Mouse (Mus musculus): ENCODE results near the gene C77080. TPM values are rescaled to one million over a fixed set of nuclear protein-coding genes. Genes with fewer than 3 reads are reported as not detected.

C77080 gene
- 15.6 and 18.5 TPM in 2 replicates for polyA plus RNA-seq (2012; rRNA removed)

GRCm38 (mm10) chr4:129261196-129261595 lies at the start of gene C77080:
TSS of gene C77080 (minus strand) at chr4:129261404.
- DNase-seq, result no peak
- TF ChIP-seq POLR2A (IDR thresholded peaks at IDR 0.05; ENCODE audit: borderline replicate concordance, insufficient read depth, low read length), result no peak
- no peak for TF ChIP-seq CTCF (IDR thresholded peaks at IDR 0.05; ENCODE audit: borderline replicate concordance, insufficient read depth, low read depth, low read length)
- 33% methylated on average over 3 of the region's 4 CpGs for WGBS
- peaks cover 23% of the 10 kb centered on the region for H3K4me1 ChIP-seq (ENCODE audit: control insufficient read depth, insufficient read depth, low read length)
- no peak within 1 kb of the TSS for H3K4me3 ChIP-seq (replicated peaks; ENCODE audit: insufficient read depth, low read depth, low read length)
- no peak within 1 kb of the TSS for H3K27ac ChIP-seq (ENCODE audit: insufficient read depth, low read length)
- H3K27me3 ChIP-seq (ENCODE audit: control insufficient read depth, insufficient read depth, low read length), result no peaks in the 10 kb centered on the region

DNA sequence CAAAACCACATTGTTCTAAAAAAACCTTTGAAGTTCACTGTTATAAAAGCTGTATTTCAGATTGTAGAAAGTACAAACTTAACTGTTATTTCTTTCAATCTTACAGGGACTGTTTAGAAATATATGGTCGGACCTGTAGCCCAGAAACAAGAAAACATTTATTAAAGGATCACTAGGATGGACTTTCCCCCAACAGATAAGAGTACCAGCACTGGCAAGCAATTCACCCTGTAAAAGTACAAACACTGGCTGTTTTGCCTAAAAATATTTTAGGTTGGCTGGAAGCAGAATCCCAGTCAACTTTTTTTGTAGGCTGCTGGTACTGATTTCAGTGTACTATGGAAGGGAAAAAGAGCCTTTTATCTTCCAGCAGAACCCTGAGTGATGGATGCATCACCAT lies 46.7 kb upstream of the C77080 start:
- DNase-seq, result no peak
- no peak overlapping the region for H3K4me3 ChIP-seq (replicated peaks; ENCODE audit: insufficient read depth, low read depth, low read length)
- WGBS, result 94% methylated on average over 1 of the region's 1 CpGs
- no peak for TF ChIP-seq CTCF (IDR thresholded peaks at IDR 0.05; ENCODE audit: borderline replicate concordance, insufficient read depth, low read depth, low read length)
- TF ChIP-seq POLR2A (IDR thresholded peaks at IDR 0.05; ENCODE audit: borderline replicate concordance, insufficient read depth, low read length), result no peak
- H3K4me1 ChIP-seq (ENCODE audit: control insufficient read depth, insufficient read depth, low read length), result peaks cover 5% of the 10 kb centered on the region; the same call in 1 of the 2 replicates
- no peak overlapping the region for H3K27ac ChIP-seq (ENCODE audit: insufficient read depth, low read length)
- H3K27me3 ChIP-seq (ENCODE audit: control insufficient read depth, insufficient read depth, low read length), result no peaks in the 10 kb centered on the region

GRCm38 (mm10) chr4:129304306-129304705 lies 43.1 kb upstream of the C77080 start:
- Histone ChIP-seq H3K4me1 (ENCODE audit: control insufficient read depth, insufficient read depth, low read length) (peaks cover 5% of the 10 kb centered on the region; the same call in 1 of the 2 replicates), H3K27me3 (ENCODE audit: control insufficient read depth, insufficient read depth, low read length) (no peaks in the 10 kb centered on the region), H3K27ac (ENCODE audit: insufficient read depth, low read length) (no peak overlapping the region), H3K4me3 (replicated peaks; ENCODE audit: insufficient read depth, low read depth, low read length) (no peak overlapping the region)
- 17% methylated on average over 1 of the region's 1 CpGs for WGBS
- TF ChIP-seq CTCF (IDR thresholded peaks at IDR 0.05; ENCODE audit: borderline replicate concordance, insufficient read depth, low read depth, low read length) (no peak), POLR2A (IDR thresholded peaks at IDR 0.05; ENCODE audit: borderline replicate concordance, insufficient read depth, low read length) (no peak)
- no peak for DNase-seq

GRCm38 (mm10) chr4:129303816-129304215 lies 42.6 kb upstream of the C77080 start:
- 72% methylated on average over 9 of the region's 9 CpGs for WGBS

GRCm38 (mm10) chr4:129303401-129303800 lies 42.2 kb upstream of the C77080 start:
- H3K4me1 ChIP-seq (ENCODE audit: control insufficient read depth, insufficient read depth, low read length), result peaks cover 5% of the 10 kb centered on the region; the same call in 1 of the 2 replicates
- no peak for DNase-seq
- H3K4me3 ChIP-seq (replicated peaks; ENCODE audit: insufficient read depth, low read depth, low read length), result no peak overlapping the region
- H3K27ac ChIP-seq (ENCODE audit: insufficient read depth, low read length), result no peak overlapping the region
- WGBS, result 27% methylated on average over 5 of the region's 5 CpGs
- no peaks in the 10 kb centered on the region for H3K27me3 ChIP-seq (ENCODE audit: control insufficient read depth, insufficient read depth, low read length)
- TF ChIP-seq CTCF (IDR thresholded peaks at IDR 0.05; ENCODE audit: borderline replicate concordance, insufficient read depth, low read depth, low read length), result no peak
- TF ChIP-seq POLR2A (IDR thresholded peaks at IDR 0.05; ENCODE audit: borderline replicate concordance, insufficient read depth, low read length), result no peak

More at GRCm38 (mm10) chr4:129303816-129304215, 42.6 kb upstream of the C77080 start:
- Histone ChIP-seq H3K27me3 (ENCODE audit: control insufficient read depth, insufficient read depth, low read length) (no peaks in the 10 kb centered on the region), H3K27ac (ENCODE audit: insufficient read depth, low read length) (no peak overlapping the region), H3K4me1 (ENCODE audit: control insufficient read depth, insufficient read depth, low read length) (peaks cover 5% of the 10 kb centered on the region; the same call in 1 of the 2 replicates), H3K4me3 (replicated peaks; ENCODE audit: insufficient read depth, low read depth, low read length) (no peak overlapping the region)
- no peak for DNase-seq
- no peak for TF ChIP-seq CTCF (IDR thresholded peaks at IDR 0.05; ENCODE audit: borderline replicate concordance, insufficient read depth, low read depth, low read length)
- TF ChIP-seq POLR2A (IDR thresholded peaks at IDR 0.05; ENCODE audit: borderline replicate concordance, insufficient read depth, low read length), result no peak

GRCm38 (mm10) chr4:129299121-129299520 lies 37.9 kb upstream of the C77080 start:
- H3K27ac ChIP-seq (ENCODE audit: insufficient read depth, low read length), result no peak overlapping the region
- TF ChIP-seq POLR2A (IDR thresholded peaks at IDR 0.05; ENCODE audit: borderline replicate concordance, insufficient read depth, low read length), result no peak
- TF ChIP-seq CTCF (IDR thresholded peaks at IDR 0.05; ENCODE audit: borderline replicate concordance, insufficient read depth, low read depth, low read length), result no peak
- no peaks in the 10 kb centered on the region for H3K27me3 ChIP-seq (ENCODE audit: control insufficient read depth, insufficient read depth, low read length)
- 70% methylated on average over 10 of the region's 10 CpGs for WGBS
- peaks cover under 1% of the 10 kb centered on the region; the same call in 1 of the 2 replicates for H3K4me1 ChIP-seq (ENCODE audit: control insufficient read depth, insufficient read depth, low read length)
- no peak overlapping the region for H3K4me3 ChIP-seq (replicated peaks; ENCODE audit: insufficient read depth, low read depth, low read length)
- DNase-seq, result no peak

DNA sequence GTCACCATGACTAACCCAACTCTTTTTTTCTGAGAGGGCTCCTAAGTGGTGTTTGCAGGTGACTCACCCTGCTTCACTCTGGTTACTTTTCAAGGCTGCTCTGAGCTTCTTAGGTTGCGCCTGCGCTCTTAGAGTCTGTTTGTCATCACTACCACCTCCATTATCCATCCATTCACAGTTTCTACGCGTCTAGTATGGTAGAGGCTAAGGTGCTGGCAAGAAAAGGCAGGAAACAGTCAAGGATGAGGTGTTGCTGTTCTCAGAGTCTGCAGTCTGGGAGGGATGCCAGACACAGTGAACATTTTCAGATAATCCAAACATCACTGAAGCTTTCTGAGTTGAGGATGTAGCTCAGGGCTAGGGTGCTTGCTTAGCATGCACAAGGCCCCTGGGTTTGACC lies 36.5 kb upstream of the C77080 start:
- Histone ChIP-seq H3K4me3 (replicated peaks; ENCODE audit: insufficient read depth, low read depth, low read length) (no peak overlapping the region), H3K27ac (ENCODE audit: insufficient read depth, low read length) (no peak overlapping the region), H3K4me1 (ENCODE audit: control insufficient read depth, insufficient read depth, low read length) (peaks cover 3% of the 10 kb centered on the region; the same call in 1 of the 2 replicates), H3K27me3 (ENCODE audit: control insufficient read depth, insufficient read depth, low read length) (no peaks in the 10 kb centered on the region)
- 83% methylated on average over 4 of the region's 4 CpGs for WGBS
- DNase-seq, result no peak
- no peak for TF ChIP-seq CTCF (IDR thresholded peaks at IDR 0.05; ENCODE audit: borderline replicate concordance, insufficient read depth, low read depth, low read length)
- TF ChIP-seq POLR2A (IDR thresholded peaks at IDR 0.05; ENCODE audit: borderline replicate concordance, insufficient read depth, low read length), result no peak

DNA sequence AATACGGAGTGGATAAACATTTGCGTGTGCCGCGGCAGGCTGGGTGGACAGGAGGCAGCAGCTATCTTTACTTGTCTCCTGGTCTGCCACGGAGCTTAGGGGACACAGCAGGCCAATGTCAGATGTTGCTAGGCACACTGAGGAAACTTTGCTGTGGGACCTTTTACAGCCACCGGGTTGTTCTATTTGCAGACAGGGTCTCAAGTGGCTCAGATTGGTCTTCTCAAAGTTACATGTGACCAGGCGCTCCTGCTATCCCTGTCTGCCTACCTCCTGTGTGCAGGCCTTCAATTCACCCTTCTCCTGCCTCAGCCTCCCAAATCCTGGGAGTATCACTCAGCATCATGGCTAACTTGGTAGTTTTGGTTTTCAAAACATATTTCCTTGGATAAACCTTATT lies 34.9 kb upstream of the C77080 start:
- Histone ChIP-seq H3K4me1 (ENCODE audit: control insufficient read depth, insufficient read depth, low read length) (peaks cover 3% of the 10 kb centered on the region; the same call in 1 of the 2 replicates), H3K4me3 (replicated peaks; ENCODE audit: insufficient read depth, low read depth, low read length) (no peak overlapping the region), H3K27ac (ENCODE audit: insufficient read depth, low read length) (no peak overlapping the region), H3K27me3 (ENCODE audit: control insufficient read depth, insufficient read depth, low read length) (no peaks in the 10 kb centered on the region)
- 89% methylated on average over 7 of the region's 7 CpGs for WGBS
- DNase-seq, result no peak
- TF ChIP-seq POLR2A (IDR thresholded peaks at IDR 0.05; ENCODE audit: borderline replicate concordance, insufficient read depth, low read length), result no peak
- TF ChIP-seq CTCF (IDR thresholded peaks at IDR 0.05; ENCODE audit: borderline replicate concordance, insufficient read depth, low read depth, low read length), result no peak
